Mouse (Mus musculus): ENCODE measurements around the gene Btbd7.

DNA sequence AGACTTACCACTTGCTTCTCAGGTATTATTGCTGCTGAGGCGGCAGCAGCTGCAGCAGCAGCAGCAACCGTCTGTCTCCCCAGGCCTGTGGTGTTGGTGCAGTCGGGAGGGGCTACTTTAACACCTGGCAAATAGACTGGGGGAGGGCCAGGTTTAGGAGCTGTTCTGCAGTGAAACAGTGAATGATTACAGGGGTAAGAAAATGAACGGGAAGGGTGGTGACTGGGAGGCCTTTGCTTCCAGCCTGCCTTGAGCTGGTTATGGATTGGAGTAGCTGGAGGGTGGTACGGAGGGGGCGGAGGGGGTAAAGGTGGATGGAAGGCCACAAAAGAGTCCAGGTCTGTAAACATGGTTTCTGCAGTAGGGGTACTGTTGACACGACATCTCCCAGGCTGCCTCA is 90.3 kb downstream of the Btbd7 start:
- TF ChIP-seq CTCF (IDR thresholded peaks at IDR 0.05) (no peak), POLR2A (IDR thresholded peaks at IDR 0.05; ENCODE audit: insufficient read depth, low read depth, low read length) (no peak)
